Mouse (Mus musculus) CH12.LX (cell line): ENCODE measurements around the gene Pfn1.

Experiments
- IRF4 ChIP-seq: IDR thresholded peaks from 2 replicates; pipeline ENCODE4 v1.6.1; 2014; ENCODE audit warnings: low read depth, mild to moderate bottlenecking, inconsistent platforms, low read length, improper control_type of control experiment
- MYC ChIP-seq: IDR thresholded peaks from 2 replicates; pipeline ENCODE4 v1.6.1; 2011; ENCODE audit warnings: low read depth, mild to moderate bottlenecking, improper control_type of control experiment, low read length
- RAD21 ChIP-seq: IDR thresholded peaks from 2 replicates; pipeline ENCODE4 v1.6.1; 2011; ENCODE audit warnings: low read depth, mild to moderate bottlenecking, low read length, improper control_type of control experiment, moderate library complexity
- SMC3 ChIP-seq: IDR thresholded peaks from 2 replicates; pipeline ENCODE4 v1.6.1; 2011; ENCODE audit warnings: low read depth, low read length, improper control_type of control experiment
- TBP ChIP-seq: conservative IDR thresholded peaks from 2 replicates; pipeline ENCODE4 v1.6.1; 2011; ENCODE audit warnings: low read depth, low read length, improper control_type of control experiment
- ZMIZ1 ChIP-seq: IDR thresholded peaks from 2 replicates; pipeline ENCODE4 v1.6.1; 2012; ENCODE audit warnings: low read depth, mild to moderate bottlenecking, inconsistent platforms, low read length, improper control_type of control experiment

- TF ChIP-seq MYC: no peak
- no peak for TF ChIP-seq ZMIZ1
- no peak for TF ChIP-seq SMC3
- no peak for TF ChIP-seq RAD21
- TF ChIP-seq IRF4: no peak
- no peak for TF ChIP-seq TBP
These were observed 47.7 kb downstream of the Pfn1 start for GRCm38 (mm10) chr11:70606717-70607116.
